Mouse (Mus musculus): ENCODE measurements at regions not wholly inside any gene's neighbourhood (a gene's known extent, or its start where the extent isn't known, plus 50 kb on each side); places are given as distances from the start of the nearest gene placed in this dataset.

- Histone ChIP-seq H3K4me3 (ENCODE audit: insufficient read depth, poor library complexity, severe bottlenecking) (no peak overlapping the region), H3K79me2 (ENCODE audit: control insufficient read depth, insufficient read depth) (no peaks in the 10 kb centered on the region), H3ac (ENCODE audit: control insufficient read depth, insufficient read length, low read depth) (no peak overlapping the region), H3K36me3 (ENCODE audit: control insufficient read depth, insufficient read depth) (no peaks in the 10 kb centered on the region), H3K79me3 (ENCODE audit: low read depth) (no peaks in the 10 kb centered on the region), H3K27me3 (ENCODE audit: control insufficient read depth, insufficient read depth, insufficient read length) (no peaks in the 10 kb centered on the region)
- TF ChIP-seq CTCF (IDR thresholded peaks at IDR 0.05; ENCODE audit: control insufficient read depth, insufficient read depth, insufficient read length) = no peak
- TF ChIP-seq MYOG (IDR thresholded peaks at IDR 0.05; ENCODE audit: control insufficient read depth, extremely low read depth, insufficient read length) = no peak
- TF ChIP-seq FOSL1 (IDR thresholded peaks at IDR 0.05; ENCODE audit: insufficient read depth, low read length, poor library complexity, severe bottlenecking) = no peak
- TF ChIP-seq MAX (IDR thresholded peaks at IDR 0.05) = no peak
- TF ChIP-seq CEBPB (IDR thresholded peaks at IDR 0.05; ENCODE audit: low read depth) = no peak
- TF ChIP-seq MYOD1 (IDR thresholded peaks at IDR 0.05; ENCODE audit: control insufficient read depth, insufficient read length, low read depth) = no peak
- no peak for TF ChIP-seq USF1 (IDR thresholded peaks at IDR 0.05; ENCODE audit: low read depth)
These were observed 57.3 kb upstream of the Prep start for GRCm38 (mm10) chr10:45009676-45010075.

- Histone ChIP-seq H3K4me3 (ENCODE audit: insufficient read depth, poor library complexity, severe bottlenecking) (no peak overlapping the region), H3K79me3 (ENCODE audit: low read depth) (no peaks in the 10 kb centered on the region), H3K36me3 (ENCODE audit: control insufficient read depth, insufficient read depth) (no peaks in the 10 kb centered on the region), H3K79me2 (ENCODE audit: control insufficient read depth, insufficient read depth) (no peaks in the 10 kb centered on the region), H3ac (ENCODE audit: control insufficient read depth, insufficient read length, low read depth) (no peak overlapping the region), H3K27me3 (ENCODE audit: control insufficient read depth, insufficient read depth, insufficient read length) (no peaks in the 10 kb centered on the region)
- no peak for TF ChIP-seq FOSL1 (IDR thresholded peaks at IDR 0.05; ENCODE audit: insufficient read depth, low read length, poor library complexity, severe bottlenecking)
- no peak for TF ChIP-seq CEBPB (IDR thresholded peaks at IDR 0.05; ENCODE audit: low read depth)
- TF ChIP-seq MYOD1 (IDR thresholded peaks at IDR 0.05; ENCODE audit: control insufficient read depth, insufficient read length, low read depth) = no peak
These were observed 57.8 kb upstream of the Prep start for GRCm38 (mm10) chr10:45009235-45009634.

GRCm38 (mm10) chr10:45004037-45004653 lies 62.9 kb upstream of the Prep start:
- Histone ChIP-seq H3K27me3 (ENCODE audit: control insufficient read depth, insufficient read depth, insufficient read length) (no peaks in the 10 kb centered on the region), H3ac (ENCODE audit: control insufficient read depth, insufficient read length, low read depth) (no peak overlapping the region), H3K4me3 (ENCODE audit: insufficient read depth, poor library complexity, severe bottlenecking) (no peak overlapping the region), H3K36me3 (ENCODE audit: control insufficient read depth, insufficient read depth) (no peaks in the 10 kb centered on the region), H3K79me2 (ENCODE audit: control insufficient read depth, insufficient read depth) (no peaks in the 10 kb centered on the region), H3K79me3 (ENCODE audit: low read depth) (no peaks in the 10 kb centered on the region)
- TF ChIP-seq MYOD1 (IDR thresholded peaks at IDR 0.05; ENCODE audit: control insufficient read depth, insufficient read length, low read depth) (no peak), USF1 (IDR thresholded peaks at IDR 0.05; ENCODE audit: low read depth) (no peak), CTCF (IDR thresholded peaks at IDR 0.05; ENCODE audit: control insufficient read depth, insufficient read depth, insufficient read length) (no peak), MYOG (IDR thresholded peaks at IDR 0.05; ENCODE audit: control insufficient read depth, extremely low read depth, insufficient read length) (no peak), FOSL1 (IDR thresholded peaks at IDR 0.05; ENCODE audit: insufficient read depth, low read length, poor library complexity, severe bottlenecking) (no peak), MAX (IDR thresholded peaks at IDR 0.05) (no peak), CEBPB (IDR thresholded peaks at IDR 0.05; ENCODE audit: low read depth) (no peak)

- Histone ChIP-seq H3K27me3 (ENCODE audit: control insufficient read depth, insufficient read depth, insufficient read length) (no peaks in the 10 kb centered on the region), H3K79me3 (ENCODE audit: low read depth) (no peaks in the 10 kb centered on the region), H3K36me3 (ENCODE audit: control insufficient read depth, insufficient read depth) (no peaks in the 10 kb centered on the region), H3K79me2 (ENCODE audit: control insufficient read depth, insufficient read depth) (no peaks in the 10 kb centered on the region), H3ac (ENCODE audit: control insufficient read depth, insufficient read length, low read depth) (no peak overlapping the region), H3K4me3 (ENCODE audit: insufficient read depth, poor library complexity, severe bottlenecking) (no peak overlapping the region)
- no peak for TF ChIP-seq USF1 (IDR thresholded peaks at IDR 0.05; ENCODE audit: low read depth)
- no peak for TF ChIP-seq MAX (IDR thresholded peaks at IDR 0.05)
- TF ChIP-seq FOSL1 (IDR thresholded peaks at IDR 0.05; ENCODE audit: insufficient read depth, low read length, poor library complexity, severe bottlenecking) = no peak
- TF ChIP-seq MYOD1 (IDR thresholded peaks at IDR 0.05; ENCODE audit: control insufficient read depth, insufficient read length, low read depth) = no peak
- TF ChIP-seq CTCF (IDR thresholded peaks at IDR 0.05; ENCODE audit: control insufficient read depth, insufficient read depth, insufficient read length) = no peak
- no peak for TF ChIP-seq CEBPB (IDR thresholded peaks at IDR 0.05; ENCODE audit: low read depth)
- TF ChIP-seq MYOG (IDR thresholded peaks at IDR 0.05; ENCODE audit: control insufficient read depth, extremely low read depth, insufficient read length) = no peak
These were observed 63.7 kb upstream of the Prep start for GRCm38 (mm10) chr10:45003344-45003681.

GRCm38 (mm10) chr10:45002637-45003343 lies 64.2 kb upstream of the Prep start:
- TF ChIP-seq MAX (IDR thresholded peaks at IDR 0.05) (no peak), MYOD1 (IDR thresholded peaks at IDR 0.05; ENCODE audit: control insufficient read depth, insufficient read length, low read depth) (no peak), FOSL1 (IDR thresholded peaks at IDR 0.05; ENCODE audit: insufficient read depth, low read length, poor library complexity, severe bottlenecking) (no peak), CEBPB (IDR thresholded peaks at IDR 0.05; ENCODE audit: low read depth) (peak; percentile 21), USF1 (IDR thresholded peaks at IDR 0.05; ENCODE audit: low read depth) (peak; percentile 47), CTCF (IDR thresholded peaks at IDR 0.05; ENCODE audit: control insufficient read depth, insufficient read depth, insufficient read length) (no peak)
- no peak overlapping the region for H3ac ChIP-seq (ENCODE audit: control insufficient read depth, insufficient read length, low read depth)
- no peak overlapping the region for H3K4me3 ChIP-seq (ENCODE audit: insufficient read depth, poor library complexity, severe bottlenecking)
- H3K79me3 ChIP-seq (ENCODE audit: low read depth) = no peaks in the 10 kb centered on the region
- no peaks in the 10 kb centered on the region for H3K27me3 ChIP-seq (ENCODE audit: control insufficient read depth, insufficient read depth, insufficient read length)
- H3K36me3 ChIP-seq (ENCODE audit: control insufficient read depth, insufficient read depth) = no peaks in the 10 kb centered on the region
- no peaks in the 10 kb centered on the region for H3K79me2 ChIP-seq (ENCODE audit: control insufficient read depth, insufficient read depth)
